Mouse (Mus musculus) splenic B cell, adult 2 months (primary cell): ENCODE measurements around the gene Tmem156.

Experiments
- DNase-seq: peaks from one replicate; pipeline ENCODE4 v3.0.0-alpha.2; 2011; ENCODE audit warnings: low read depth, low spot score
- H3K27me3 ChIP-seq: 2 replicates; pipeline ENCODE4 v1.6.1; 2012; ENCODE audit warnings: mild to moderate bottlenecking, low read length, moderate library complexity, mixed read lengths; ENCODE audit not compliant: control insufficient read depth, poor library complexity, insufficient read depth, severe bottlenecking
- H3K36me3 ChIP-seq: 2 replicates; pipeline ENCODE4 v1.6.1; 2012; ENCODE audit warnings: mild to moderate bottlenecking, low read length, moderate library complexity, mixed read lengths; ENCODE audit not compliant: control insufficient read depth, poor library complexity, insufficient read depth, severe bottlenecking

Tmem156 gene

GRCm38 (mm10) chr5:65049880-65050279 is 42.1 kb downstream of the Tmem156 start:
- no peaks in the 10 kb centered on the region for H3K27me3 ChIP-seq
- no peak for DNase-seq
- no peaks in the 10 kb centered on the region for H3K36me3 ChIP-seq

- no peak for DNase-seq
These were observed 44.6 kb downstream of the Tmem156 start for GRCm38 (mm10) chr5:65047285-65047855.

GRCm38 (mm10) chr5:65046442-65047284 is 45.3 kb downstream of the Tmem156 start:
- Histone ChIP-seq H3K27me3 (no peaks in the 10 kb centered on the region), H3K36me3 (no peaks in the 10 kb centered on the region)
- no peak for DNase-seq

More at GRCm38 (mm10) chr5:65047285-65047855, 44.6 kb downstream of the Tmem156 start:
- Histone ChIP-seq H3K27me3 (no peaks in the 10 kb centered on the region), H3K36me3 (no peaks in the 10 kb centered on the region)

GRCm38 (mm10) chr5:65045642-65046370 is 46.1 kb downstream of the Tmem156 start:
- no peak for DNase-seq
- H3K36me3 ChIP-seq: no peaks in the 10 kb centered on the region
- no peaks in the 10 kb centered on the region for H3K27me3 ChIP-seq

GRCm38 (mm10) chr5:65043407-65043895 is 48.5 kb downstream of the Tmem156 start:
- Histone ChIP-seq H3K36me3 (no peaks in the 10 kb centered on the region), H3K27me3 (no peaks in the 10 kb centered on the region)
- no peak for DNase-seq

GRCm38 (mm10) chr5:65040463-65040862 is 51.5 kb downstream of the Tmem156 start:
- Histone ChIP-seq H3K36me3 (no peaks in the 10 kb centered on the region), H3K27me3 (no peaks in the 10 kb centered on the region)
- peak; percentile 68 for DNase-seq

GRCm38 (mm10) chr5:65038811-65039571 is 52.9 kb downstream of the Tmem156 start:
- Histone ChIP-seq H3K27me3 (no peaks in the 10 kb centered on the region), H3K36me3 (no peaks in the 10 kb centered on the region)
- no peak for DNase-seq

- Histone ChIP-seq H3K36me3 (peaks cover 1% of the 10 kb centered on the region; the same call in 1 of the 2 replicates), H3K27me3 (no peaks in the 10 kb centered on the region)
- DNase-seq: no peak
These were observed 53.6 kb downstream of the Tmem156 start for GRCm38 (mm10) chr5:65038305-65038704.

- H3K36me3 ChIP-seq: peaks cover 1% of the 10 kb centered on the region; the same call in 1 of the 2 replicates
- no peaks in the 10 kb centered on the region for H3K27me3 ChIP-seq
- no peak for DNase-seq
These were observed 55.3 kb downstream of the Tmem156 start for GRCm38 (mm10) chr5:65036597-65036996.

GRCm38 (mm10) chr5:65028019-65028418 is 63.9 kb downstream of the Tmem156 start:
- Histone ChIP-seq H3K36me3 (no peaks in the 10 kb centered on the region), H3K27me3 (no peaks in the 10 kb centered on the region)
- DNase-seq: no peak

- H3K27me3 ChIP-seq: no peaks in the 10 kb centered on the region
- no peaks in the 10 kb centered on the region for H3K36me3 ChIP-seq
- DNase-seq: peak; percentile 19
These were observed 65.2 kb downstream of the Tmem156 start for GRCm38 (mm10) chr5:65026776-65027175.

- H3K36me3 ChIP-seq: no peaks in the 10 kb centered on the region
- H3K27me3 ChIP-seq: no peaks in the 10 kb centered on the region
- DNase-seq: peak; percentile 84
These were observed 66.0 kb downstream of the Tmem156 start for GRCm38 (mm10) chr5:65025916-65026315.

GRCm38 (mm10) chr5:65024641-65025040 is 67.3 kb downstream of the Tmem156 start:
- no peaks in the 10 kb centered on the region for H3K27me3 ChIP-seq
- DNase-seq: peak; percentile 40

GRCm38 (mm10) chr5:65022006-65022405 is 69.9 kb downstream of the Tmem156 start:
- Histone ChIP-seq H3K27me3 (no peaks in the 10 kb centered on the region), H3K36me3 (no peaks in the 10 kb centered on the region)
- no peak for DNase-seq

More at GRCm38 (mm10) chr5:65024641-65025040, 67.3 kb downstream of the Tmem156 start:
- no peaks in the 10 kb centered on the region for H3K36me3 ChIP-seq
